Mouse (Mus musculus): ENCODE data around the gene Efcab10.

DNA sequence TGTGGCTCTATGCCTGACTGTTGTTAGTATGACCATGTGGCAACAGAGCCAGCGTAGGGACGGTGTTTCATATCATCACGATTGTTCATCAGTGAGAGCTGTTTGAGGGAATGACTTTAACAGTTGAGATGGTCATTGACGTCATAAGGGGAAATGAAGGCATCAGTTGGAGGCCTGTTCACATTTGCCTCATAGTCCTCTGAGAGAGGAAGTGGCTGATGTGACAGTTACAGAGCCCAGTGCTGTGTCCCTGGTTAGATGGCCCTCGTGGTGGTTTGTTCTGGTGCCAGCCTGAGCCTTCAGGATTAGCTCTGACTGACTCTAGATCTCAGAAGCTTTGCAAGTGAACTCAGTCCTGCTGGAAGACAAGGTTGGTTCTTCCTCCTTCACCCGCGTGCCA lies 35.4 kb upstream of the Efcab10 start:
- TF ChIP-seq GATA1 (IDR thresholded peaks at IDR 0.05; ENCODE audit: borderline replicate concordance, low read length) (no peak), FLI1 (IDR thresholded peaks at IDR 0.05; ENCODE audit: low read length) (no peak)
